Mouse (Mus musculus): ENCODE data around the gene Aldob.
"Not testable (repeated sequence)": the region's sequence is repeated elsewhere in the genome, so short reads cannot be mapped to it uniquely, and the experiment has no call there.

The Aldob gene

DNA sequence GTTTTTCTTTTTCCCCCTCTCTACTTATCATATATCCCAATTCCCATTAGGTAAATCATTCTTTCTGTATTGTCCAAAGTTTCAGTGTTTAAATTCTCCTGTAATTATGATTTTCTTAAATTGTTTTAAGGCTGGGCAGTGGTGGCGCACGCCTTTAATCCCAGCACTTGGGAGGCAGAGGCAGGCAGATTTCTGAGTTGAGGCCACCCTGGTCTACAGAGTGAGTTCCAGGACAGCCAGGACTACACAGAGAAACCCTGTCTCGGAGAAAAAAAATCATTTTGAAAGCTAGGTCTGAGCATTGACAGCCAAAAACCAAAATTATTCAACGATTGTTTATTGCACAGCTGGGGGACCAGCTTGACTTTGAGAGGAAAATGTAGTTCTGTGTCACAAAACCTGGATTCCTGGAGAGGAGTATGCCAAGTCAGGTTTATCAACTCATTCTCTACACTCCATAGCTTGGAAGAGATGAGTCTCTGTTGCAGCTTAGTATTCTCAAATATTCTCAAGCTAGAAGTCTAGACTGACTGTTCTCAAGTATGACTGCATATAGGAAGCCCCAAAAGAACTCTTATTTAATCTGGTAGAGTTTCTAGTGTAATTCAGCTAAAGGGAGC lies 13.6 kb downstream of the Aldob start:
- no peak for DNase-seq (ENCODE audit: low read depth)

DNA sequence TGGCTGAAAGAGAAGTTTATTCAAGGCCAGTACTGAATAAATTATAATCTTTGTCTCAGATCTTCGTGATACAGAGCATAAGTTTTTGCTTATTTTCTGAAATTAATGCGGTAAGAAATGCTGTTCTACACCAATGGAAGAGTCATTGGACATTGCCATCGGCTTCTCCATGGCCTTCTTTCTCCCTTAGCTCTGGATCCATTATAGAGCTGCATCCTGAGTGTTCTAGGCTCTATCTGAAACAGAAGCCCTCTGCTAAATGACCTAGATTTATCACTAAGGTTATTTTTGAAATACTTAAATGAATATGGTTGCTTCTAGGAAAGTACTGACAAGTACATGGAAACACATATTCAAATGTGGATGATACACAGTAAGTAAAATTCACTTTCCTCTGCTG lies 14.3 kb downstream of the Aldob start:
- no peak for DNase-seq (ENCODE audit: low read depth)

DNA sequence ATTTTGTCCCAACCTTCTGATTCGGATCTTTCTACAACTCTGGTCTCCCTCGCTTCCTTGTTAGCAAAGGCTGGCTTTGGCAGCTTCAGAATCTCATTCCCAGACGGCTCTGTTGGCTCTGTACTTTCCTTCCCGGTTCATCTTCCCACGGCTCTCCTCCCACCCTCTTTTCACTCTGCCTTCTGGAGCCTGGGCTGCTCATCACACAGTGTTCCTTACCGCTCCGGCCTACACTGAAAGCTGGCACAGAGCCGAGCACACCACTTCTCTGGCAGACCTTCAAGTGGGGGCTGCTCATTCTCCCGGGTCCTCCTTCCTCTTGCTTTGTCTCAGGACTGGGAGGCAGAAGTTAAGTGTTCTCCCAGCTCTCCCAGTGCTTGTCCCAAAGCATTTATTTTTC lies 26.8 kb downstream of the Aldob start:
- no peak for DNase-seq (ENCODE audit: low read depth)

DNA sequence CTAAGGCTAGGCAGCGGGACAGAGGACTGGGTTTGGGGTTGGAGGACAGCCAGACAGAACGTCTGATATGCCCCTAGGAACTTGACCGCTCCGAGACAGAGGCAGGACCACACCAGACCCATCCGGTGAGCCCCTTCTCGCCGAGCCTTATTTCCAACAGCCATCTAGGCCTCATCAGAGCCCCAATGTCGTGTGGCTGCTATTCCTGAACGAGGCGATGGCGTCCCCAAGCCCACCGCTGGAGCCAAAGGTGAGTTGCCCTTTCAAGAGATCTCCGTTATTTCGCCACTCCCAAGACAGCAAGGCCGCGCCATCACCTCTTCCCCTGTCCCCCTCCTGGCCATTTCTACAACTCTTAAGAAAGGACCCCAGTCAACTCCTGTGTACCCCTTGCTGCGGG lies 28.0 kb downstream of the Aldob start:
- DNase-seq (ENCODE audit: low read depth): no peak

DNA sequence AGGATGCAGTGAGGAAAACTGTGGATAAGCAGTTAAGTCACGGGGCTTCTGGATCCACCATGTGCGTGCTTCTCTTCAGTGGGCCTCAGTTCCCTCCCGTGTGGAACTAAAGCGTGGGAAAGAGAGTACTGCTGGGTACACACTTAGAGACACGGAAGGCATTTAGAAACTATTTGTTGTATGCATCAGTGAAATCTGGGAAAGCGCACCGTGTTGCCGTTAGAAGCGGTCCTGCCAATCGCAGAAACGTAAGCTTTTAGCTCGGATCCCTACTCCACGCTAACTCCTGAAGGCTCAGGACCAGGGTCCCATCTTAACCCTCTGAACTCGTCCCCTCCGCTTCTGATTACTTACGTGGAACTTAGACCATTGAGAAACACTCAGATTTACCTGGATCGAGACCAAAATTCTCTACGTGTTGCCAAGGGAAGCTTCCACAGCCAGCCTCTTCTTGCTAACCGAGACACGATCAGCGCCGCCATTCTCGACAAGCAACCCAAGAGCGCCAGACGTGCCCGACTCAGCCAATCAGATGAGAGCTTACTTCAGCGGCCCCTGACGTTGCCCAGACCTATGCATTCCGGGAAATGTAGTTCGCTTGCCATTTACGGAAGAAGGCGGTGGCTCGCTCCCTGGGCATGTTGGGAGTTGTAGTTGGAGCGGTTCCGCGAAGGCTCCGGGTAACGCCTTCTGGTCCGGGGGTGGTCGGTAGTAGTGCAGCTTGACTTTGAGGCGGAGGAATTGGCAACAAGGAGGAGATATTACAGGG lies 28.6 kb downstream of the Aldob start, which contains the start of the genes Mrpl50 and Zfp189:
Gene Mrpl50, minus strand, starts transcription at position 522 of the 769 bp plus-strand sequence.
Gene Zfp189, plus strand, starts transcription at position 605 of the 769 bp plus-strand sequence.
- DNase-seq (ENCODE audit: low read depth): peak; percentile 93

DNA sequence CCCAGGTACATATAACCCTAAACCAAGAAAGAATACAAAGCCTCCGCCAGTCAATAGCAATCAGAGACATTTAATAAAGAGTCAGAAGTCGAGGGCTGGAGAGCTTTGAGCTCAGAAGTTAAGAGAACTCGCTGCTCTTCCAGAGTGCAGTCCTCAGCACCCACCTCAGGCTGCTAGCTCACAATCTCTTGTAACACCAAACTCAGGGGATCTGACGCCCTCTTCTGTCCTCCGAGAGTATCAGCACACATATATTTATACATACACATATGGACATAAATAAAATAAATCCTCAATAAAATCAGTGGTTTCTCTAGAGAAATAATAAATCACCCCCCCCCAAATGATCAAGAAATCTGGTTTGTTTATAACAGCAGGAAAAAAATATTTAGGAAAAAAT lies 29.9 kb downstream of the Aldob start:
- no peak for DNase-seq (ENCODE audit: low read depth)

DNA sequence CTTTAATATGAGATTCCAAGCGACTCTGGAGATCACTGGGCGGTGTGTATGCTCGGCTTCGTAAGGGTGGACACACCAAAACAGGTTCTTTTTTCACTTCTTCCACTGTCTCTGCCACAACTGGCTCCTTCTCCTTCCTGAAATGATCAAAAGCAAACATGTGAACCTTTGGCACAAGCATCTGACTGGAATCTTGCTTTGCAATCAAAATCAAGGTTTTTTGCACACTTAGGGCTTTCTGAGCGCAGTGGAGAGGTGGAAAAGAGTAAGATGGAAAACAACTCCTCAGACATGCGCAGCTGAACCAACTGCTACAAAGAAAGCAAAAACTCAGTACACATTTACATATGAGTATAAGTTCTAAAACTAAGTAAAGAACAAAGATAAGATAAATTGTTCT lies 34.9 kb downstream of the Aldob start:
- no peak for DNase-seq (ENCODE audit: low read depth)

DNA sequence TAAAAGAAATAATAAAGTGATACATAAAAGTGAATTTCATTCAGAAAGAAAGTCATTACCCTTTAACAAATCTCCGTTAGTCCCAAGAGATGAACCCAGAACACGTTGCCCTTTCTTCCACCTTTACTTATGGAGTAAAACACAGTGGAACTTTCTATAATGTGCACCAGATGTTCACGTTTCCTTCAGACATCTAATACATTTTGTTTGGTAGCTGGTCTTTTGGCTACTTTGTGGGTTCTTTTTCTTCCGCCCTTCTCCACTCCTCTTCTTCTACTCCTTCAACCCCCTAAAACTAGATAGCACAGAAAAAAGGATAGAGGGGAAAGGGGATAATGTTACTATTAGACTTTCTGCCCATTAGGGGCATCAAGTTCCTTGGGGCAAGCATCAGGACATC lies 36.7 kb downstream of the Aldob start:
- no peak for DNase-seq (ENCODE audit: low read depth)

DNA sequence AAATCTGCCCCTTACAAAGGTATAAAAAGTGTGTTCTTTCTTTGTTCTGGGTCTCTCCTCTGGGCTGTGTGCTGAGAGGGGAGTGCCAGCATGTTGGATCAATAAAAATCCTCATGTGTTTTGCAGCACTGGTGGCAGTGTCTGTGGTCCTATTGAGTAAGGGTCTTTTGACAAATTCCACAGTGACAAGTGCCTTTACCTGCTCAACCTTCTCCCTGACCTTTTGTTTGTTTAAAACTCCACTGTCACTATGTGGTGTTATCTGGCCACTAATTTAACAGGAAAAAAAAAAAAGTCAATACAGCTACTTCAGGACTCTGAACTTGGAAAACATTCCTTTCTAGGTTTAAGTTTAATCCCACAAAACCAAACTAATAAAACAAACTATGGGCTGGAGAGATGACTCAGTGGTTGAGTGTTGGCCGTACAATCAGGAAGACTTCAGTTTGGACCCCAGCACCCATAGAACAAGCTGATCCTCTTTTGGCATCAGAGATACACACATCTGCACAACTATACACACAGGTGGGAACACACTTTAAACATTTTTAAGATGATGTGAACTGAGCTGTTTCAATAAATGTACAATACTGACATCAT lies 39.0 kb downstream of the Aldob start:
- not testable (repeated sequence) for DNase-seq (ENCODE audit: low read depth)

DNA sequence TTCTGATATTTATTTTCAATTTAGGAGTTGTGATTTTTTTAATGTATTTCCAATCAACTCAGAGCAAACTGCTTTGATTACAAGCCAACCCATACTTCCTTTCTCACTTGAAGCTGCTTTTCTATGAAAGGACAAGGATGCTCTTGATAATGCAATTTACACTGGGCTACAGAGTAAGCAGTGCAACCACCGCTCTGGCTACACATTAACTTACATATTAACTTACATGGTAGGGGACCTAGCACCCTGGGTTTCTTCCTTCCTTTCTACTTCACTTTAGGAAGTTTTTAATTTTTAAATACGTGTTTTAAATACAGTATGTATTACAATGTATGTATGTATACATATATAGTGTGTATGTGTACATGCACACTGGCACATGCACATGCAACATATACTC lies 40.2 kb downstream of the Aldob start:
- no peak for DNase-seq (ENCODE audit: low read depth)

DNA sequence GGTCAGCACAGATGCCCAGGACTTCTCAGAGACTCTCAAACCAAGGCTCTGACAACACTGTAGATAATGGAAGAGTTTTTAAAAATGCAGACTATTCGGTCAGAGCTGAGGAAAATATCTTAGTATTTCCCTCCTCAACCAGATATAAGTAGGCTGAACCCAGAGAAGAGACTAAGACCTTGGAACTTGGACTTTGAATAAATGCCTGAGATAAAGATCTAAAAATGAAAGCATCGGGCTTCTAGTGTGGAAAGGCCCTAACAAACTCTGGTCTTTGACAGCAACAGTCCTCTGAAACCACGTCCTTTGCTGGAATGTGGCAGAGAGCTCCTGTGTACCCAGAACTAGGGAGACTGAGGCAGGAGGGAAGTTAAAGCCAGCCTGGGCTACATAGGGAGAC lies 43.0 kb downstream of the Aldob start, which contains the start of gene Baat:
Gene Baat, minus strand, starts transcription at position 172 of the 400 bp plus-strand sequence.
- DNase-seq (ENCODE audit: low read depth): no peak

DNA sequence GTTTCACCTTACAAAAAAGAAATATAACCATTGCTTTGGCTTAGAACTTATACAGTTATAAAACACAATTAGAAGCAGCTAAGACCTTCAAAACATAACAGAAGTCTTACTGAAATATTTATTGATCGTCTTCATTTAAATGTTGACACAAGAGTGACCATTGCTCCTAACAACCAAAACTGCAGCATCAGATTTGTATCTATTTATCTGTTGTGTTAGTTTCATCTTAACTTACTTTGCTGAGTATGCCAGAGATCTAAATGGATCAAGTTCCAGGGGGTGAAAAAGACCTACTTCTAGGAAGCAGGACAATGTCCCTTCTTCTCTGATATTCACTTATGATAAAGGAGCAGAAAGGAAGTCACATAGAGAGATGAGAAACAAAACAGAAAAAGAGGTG lies 45.8 kb downstream of the Aldob start:
- DNase-seq (ENCODE audit: low read depth): no peak
